Mouse (Mus musculus) hematopoietic stem cell, adult 5-6 weeks (primary cell): ENCODE measurements around the gene Aim2. TPM values are rescaled to one million over a fixed set of nuclear protein-coding genes. Genes with fewer than 3 reads are reported as not detected.
"Not testable (repeated sequence)": the region's sequence is repeated elsewhere in the genome, so short reads cannot be mapped to it uniquely, and the experiment has no call there.

ENCODE experiments used
- ATAC-seq, 2 experiments: fragments of 125-278 bp in 1 of 2; replicated peaks in 1 of 2; 2 replicates each; pipeline ENCODE4 v1.8.0; 2016 to 2017; ENCODE audit warnings: inconsistent platforms in 2 of 2, mild to moderate bottlenecking in 2 of 2, moderate number of reproducible peaks in 2 of 2, low read depth in 1 of 2, moderate TSS enrichment in 1 of 2; ENCODE audit not compliant: low FRiP score in 2 of 2, poor library complexity in 2 of 2, severe bottlenecking in 2 of 2, insufficient read depth in 1 of 2, low TSS enrichment in 1 of 2
- total RNA-seq: library from RNA; stranded (forward); fragments of 172-1452, 232-1000 nt; gene quantifications from 2 replicates; pipeline ENCODE4 v1.2.3, GENCODE M21; 2017

Gene Aim2
- total RNA-seq, result 76.8 and 118 TPM in 2 replicates

- ATAC-seq, result no peak
These were observed at the start of gene Aim2 for GRCm38 (mm10) chr1:173350372-173350957. Aim2 (plus strand) TSS chr1:173350879.

DNA sequence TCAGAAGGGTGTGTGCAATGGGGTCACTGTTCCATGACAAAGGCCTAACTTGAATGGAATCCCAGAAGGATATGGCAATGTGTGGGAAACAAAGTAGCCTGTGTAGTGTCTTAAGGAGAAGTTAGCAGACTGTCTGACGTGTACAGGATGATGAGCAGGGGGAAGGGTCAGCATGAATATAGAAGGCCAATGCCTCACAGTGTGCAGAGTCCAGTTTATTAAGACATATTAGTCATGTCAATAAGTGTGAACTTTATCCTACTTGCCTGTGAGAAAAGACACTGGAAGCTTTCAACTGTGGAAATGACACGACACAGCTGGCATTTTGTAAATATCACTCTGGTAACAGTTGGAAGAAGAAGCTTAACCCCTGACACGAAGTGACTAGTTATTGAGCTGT lies 47.9 kb upstream of the Aim2 start:
- not testable (repeated sequence) for ATAC-seq

DNA sequence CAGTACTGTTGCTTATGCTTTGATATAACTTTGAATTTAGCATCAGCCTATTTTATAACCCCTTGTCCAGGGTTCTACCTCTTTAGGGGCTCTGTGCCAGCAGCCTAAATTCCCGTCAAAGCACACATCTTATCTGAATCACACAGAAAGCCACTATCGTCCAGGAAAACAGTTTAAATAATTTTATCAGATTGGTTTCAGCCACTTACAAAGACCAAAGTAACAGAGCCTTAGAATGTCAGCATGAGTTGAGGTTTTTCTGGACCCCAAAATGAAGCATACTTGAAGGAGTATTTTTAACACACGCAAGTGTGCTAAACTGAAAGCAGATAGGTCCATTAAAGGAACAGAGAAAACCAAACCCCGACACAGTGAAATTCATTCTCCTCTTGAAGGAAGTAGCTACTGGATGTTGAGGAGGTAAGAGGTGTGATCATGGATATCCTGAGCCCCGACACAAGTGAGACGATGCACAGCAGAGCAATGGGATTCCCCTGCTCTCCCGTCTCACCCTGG lies 37.1 kb upstream of the Aim2 start:
- ATAC-seq, result peak; percentile 57 to 62

GRCm38 (mm10) chr1:173315725-173316124 lies 35.0 kb upstream of the Aim2 start:
- no peak for ATAC-seq

DNA sequence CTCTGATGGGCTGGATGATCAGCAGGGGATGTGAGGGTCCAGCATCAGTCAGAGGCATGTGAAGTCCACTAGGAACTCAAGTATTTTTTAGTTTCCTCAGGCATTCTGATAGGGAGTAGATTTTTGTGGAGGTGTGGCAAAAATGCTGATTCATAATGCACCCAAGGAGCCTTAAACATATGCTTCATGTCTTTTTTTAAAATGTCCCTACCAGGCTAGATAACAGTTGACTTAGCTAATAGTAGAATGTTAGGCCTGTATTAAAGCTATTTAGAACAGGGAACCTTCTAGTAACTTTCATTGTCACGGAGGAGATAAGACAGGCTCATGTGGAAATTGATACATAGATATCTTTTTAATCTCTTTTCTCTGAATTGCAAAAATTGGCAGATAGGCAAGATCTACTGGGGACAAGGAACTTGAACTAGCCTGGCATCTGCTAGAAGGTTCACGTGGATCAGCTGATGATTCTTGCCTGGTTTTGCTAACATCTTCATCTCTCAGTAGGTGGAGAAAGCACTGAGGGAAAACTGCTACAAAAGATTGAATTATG lies 32.7 kb upstream of the Aim2 start:
- no peak for ATAC-seq

GRCm38 (mm10) chr1:173321593-173322248 lies 29.0 kb upstream of the Aim2 start:
- no peak for ATAC-seq

- no peak for ATAC-seq
These were observed 28.4 kb upstream of the Aim2 start for GRCm38 (mm10) chr1:173322249-173322627.

- ATAC-seq, result peak in 1 of 2 experiments; percentile 45; a peak in 1 of 4 replicates
These were observed 26.7 kb upstream of the Aim2 start for GRCm38 (mm10) chr1:173323839-173324585.

DNA sequence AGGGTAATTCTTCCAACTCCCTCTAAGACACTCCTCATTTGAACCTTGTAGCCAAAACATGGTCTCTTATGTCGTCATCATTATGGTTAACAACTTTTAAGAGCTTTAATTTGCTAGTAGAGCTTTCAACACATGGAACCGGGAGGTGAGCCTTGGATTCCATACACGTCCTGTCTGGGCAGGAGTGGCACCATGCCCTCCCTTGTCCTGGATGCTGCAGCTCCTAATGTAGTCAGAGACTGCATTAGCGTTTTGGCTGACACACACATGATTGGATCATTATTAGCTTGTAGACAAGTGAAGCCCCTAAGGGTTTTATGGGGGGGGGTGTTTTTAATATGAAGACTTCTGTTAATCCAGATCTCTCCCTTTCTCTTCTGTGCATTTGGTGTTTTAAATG lies 25.7 kb upstream of the Aim2 start:
- ATAC-seq, result no peak

- ATAC-seq, result no peak
These were observed 25.3 kb upstream of the Aim2 start for GRCm38 (mm10) chr1:173325395-173325794.

DNA sequence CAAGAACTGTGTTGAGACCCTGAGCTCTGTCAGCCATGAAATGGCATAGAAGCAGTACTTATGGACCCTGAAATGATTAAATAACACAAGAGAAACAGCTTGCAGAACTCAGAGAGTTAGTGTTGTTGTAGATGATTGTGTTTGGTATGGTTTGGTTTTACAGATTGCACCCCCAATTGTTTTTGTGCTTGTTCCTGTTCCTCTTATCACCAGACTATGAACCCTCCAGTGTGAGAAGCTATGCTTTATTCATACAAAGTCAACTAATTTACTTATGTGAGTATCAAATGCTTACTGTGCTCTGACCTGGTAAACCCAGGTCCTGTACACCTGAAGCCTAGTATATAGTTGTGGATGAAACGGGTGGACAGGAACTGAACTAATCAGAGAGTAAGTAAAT lies 24.1 kb upstream of the Aim2 start:
- ATAC-seq, result no peak

DNA sequence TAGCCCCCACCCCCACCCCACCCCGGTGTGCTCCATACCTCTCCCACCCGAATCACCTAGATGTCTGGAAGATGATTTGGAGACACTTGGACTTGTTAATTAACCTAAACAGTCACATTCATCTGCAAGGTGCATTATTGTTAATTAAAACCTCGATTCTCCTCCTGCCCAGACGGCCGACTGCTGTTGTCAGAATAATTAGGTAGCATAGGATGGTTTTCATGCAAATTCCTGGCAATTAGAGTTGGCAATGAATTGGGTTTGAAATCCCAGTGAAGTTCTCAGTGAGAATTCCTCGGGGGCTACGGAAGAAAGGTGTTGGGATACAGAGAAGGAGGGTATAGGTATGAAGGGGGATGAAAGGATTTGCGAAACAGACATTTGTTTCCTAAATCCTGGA lies 22.2 kb upstream of the Aim2 start:
- ATAC-seq, result no peak

DNA sequence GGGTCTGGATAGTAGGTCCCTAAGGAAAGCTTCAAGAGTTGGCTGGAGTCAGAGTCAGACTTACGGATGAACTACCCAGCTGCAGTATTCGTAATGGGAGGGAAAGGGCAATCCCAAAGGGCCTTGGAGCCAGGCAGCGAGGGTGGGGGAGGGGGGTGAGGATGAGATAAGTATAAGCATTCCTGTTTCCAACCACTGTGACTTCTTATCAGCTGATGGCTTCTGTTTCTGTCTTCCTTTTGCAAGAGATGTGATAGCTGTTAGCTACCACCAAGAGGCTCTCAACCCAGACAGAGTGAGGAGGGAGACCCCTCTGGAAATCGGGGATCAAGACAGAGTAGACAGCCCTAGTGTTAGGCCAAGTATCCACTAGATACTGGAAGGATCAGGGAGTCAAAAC lies 21.5 kb upstream of the Aim2 start:
- ATAC-seq, result peak in 1 of 2 experiments; percentile 36; a peak in 1 of 4 replicates

DNA sequence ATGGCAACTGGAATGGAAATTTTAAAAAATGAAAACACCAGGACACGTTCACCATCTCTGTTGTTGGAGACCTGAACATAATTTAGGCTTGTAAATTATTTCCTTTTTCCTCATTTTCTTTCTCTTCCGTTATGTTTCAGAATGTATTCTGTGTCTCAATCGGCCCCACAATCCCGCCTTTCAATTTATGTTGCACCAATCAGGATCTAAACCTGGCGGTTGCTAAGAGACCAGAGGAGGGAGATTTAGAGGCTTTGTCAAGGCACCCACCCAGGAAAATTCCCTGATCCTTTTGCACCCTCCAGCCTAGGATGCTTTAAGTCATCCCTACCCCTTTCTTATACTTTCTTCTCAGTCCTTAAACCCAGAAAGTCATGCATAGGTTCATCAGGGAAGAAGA lies 20.9 kb upstream of the Aim2 start:
- no peak for ATAC-seq

DNA sequence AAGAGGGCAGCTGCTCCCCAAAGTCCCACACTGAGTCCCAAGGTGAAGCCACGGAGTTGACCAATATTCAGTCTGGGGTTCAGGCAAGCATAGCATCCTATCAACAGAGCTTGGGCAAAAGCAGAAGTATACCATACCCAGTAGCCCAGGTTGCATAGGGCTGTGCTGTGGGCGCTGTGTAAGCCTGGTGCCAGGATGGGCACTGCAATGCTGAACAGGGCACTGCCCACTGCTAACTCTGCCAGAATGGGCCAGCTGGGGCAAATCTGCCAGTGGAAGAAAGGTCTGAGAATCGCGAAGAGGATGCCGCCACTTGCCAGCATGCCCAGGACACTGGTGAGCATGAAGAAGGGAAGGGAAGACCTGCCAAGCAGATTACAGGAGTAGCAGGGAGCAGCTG lies 18.3 kb upstream of the Aim2 start:
- peak in 1 of 2 experiments; percentile 34; a peak in 1 of 4 replicates for ATAC-seq

GRCm38 (mm10) chr1:173333312-173334253 lies 17.1 kb upstream of the Aim2 start, which contains the start of gene Ackr1:
Ackr1 (minus strand) TSS chr1:173333750.
- ATAC-seq, result peak; percentile 19 to 40; a peak in 1 of 4 replicates

DNA sequence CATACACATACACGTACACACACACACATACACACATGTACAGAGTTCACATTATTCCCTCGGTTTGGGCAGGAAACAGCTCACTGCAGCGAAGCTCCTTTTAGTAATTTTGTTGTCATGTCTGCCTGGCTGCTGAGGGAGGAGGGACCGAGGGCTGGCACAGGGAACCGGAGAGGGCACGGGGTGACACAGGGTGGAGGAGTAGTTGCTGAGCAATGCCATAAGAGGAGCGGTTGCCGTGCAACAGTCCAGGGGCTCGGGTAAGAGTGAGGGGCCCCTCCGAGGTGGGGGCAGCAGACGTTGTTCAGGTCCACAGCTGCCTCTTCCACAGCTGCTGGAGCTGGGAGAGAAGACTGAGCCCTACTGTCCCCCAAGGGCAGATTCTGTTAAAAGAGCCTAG lies 14.8 kb upstream of the Aim2 start:
- ATAC-seq, result no peak
